Mouse (Mus musculus) CH12.LX (cell line): ENCODE measurements around the gene Huwe1. TPM values are rescaled to one million over a fixed set of nuclear protein-coding genes. Genes with fewer than 3 reads are reported as not detected.

Experiments used
- DNase-seq: peaks from one replicate; pipeline ENCODE4 v3.0.0-alpha.2; 2013; ENCODE audit errors: extremely low read depth
- H3K27ac ChIP-seq: 2 replicates; pipeline ENCODE4 v1.5.1; 2012; ENCODE audit warnings: low read depth, mild to moderate bottlenecking, control low read depth, moderate library complexity; ENCODE audit not compliant: insufficient read depth
- H3K27me3 ChIP-seq: replicated peaks from 2 replicates; pipeline ENCODE3; 2012; ENCODE audit warnings: inconsistent platforms
- H3K36me3 ChIP-seq, 2 experiments: replicated peaks in 1 of 2; 2 replicates each; pipeline versions ENCODE3 to v1.6.1; 2012; ENCODE audit warnings: inconsistent platforms in 1 of 2, low read length in 1 of 2, mild to moderate bottlenecking in 1 of 2, mixed read lengths in 1 of 2, moderate library complexity in 1 of 2; ENCODE audit not compliant: control insufficient read depth in 1 of 2, insufficient read depth in 1 of 2
- H3K4me1 ChIP-seq, 2 experiments: 2 replicates each; pipeline ENCODE4 v1.6.1; 2012; ENCODE audit warnings: inconsistent platforms in 1 of 2, moderate library complexity in 1 of 2; ENCODE audit not compliant: insufficient read depth in 2 of 2, control insufficient read depth in 1 of 2
- H3K4me2 ChIP-seq: 2 replicates; pipeline ENCODE4 v1.6.1; 2012; ENCODE audit warnings: low read depth, mild to moderate bottlenecking, control low read depth; ENCODE audit not compliant: poor library complexity, insufficient read depth, severe bottlenecking
- H3K4me3 ChIP-seq, 3 experiments: fragments of 150-350 bp in 1 of 3; sonication (generic) in 1 of 3; replicated peaks in 1 of 3; 2 replicates each; pipeline versions ENCODE3 to v1.5.1; 2011 to 2012; ENCODE audit warnings: low read depth in 2 of 3, low read length in 2 of 3, mild to moderate bottlenecking in 2 of 3, moderate library complexity in 2 of 3, control low read depth in 1 of 3, improper control_type of control experiment in 1 of 3, inconsistent platforms in 1 of 3, mixed read lengths in 1 of 3; ENCODE audit not compliant: poor library complexity in 1 of 3
- H3K79me2 ChIP-seq: replicated peaks from 2 replicates; pipeline ENCODE4 v1.6.1; 2012; ENCODE audit warnings: mild to moderate bottlenecking, moderate library complexity; ENCODE audit not compliant: control insufficient read depth, poor library complexity, insufficient read depth, severe bottlenecking; ENCODE audit errors: extremely low read depth
- H3K9ac ChIP-seq: 2 replicates; pipeline ENCODE4 v1.6.1; 2012; ENCODE audit warnings: low read depth, mild to moderate bottlenecking, control low read depth, moderate library complexity; ENCODE audit not compliant: insufficient read depth
- H3K9me3 ChIP-seq: replicated peaks from 2 replicates; pipeline ENCODE3; 2012; ENCODE audit warnings: low read length, inconsistent platforms, mixed read lengths
- BHLHE40 ChIP-seq: IDR thresholded peaks from 2 replicates; pipeline ENCODE4 v1.6.1; 2011; ENCODE audit warnings: mild to moderate bottlenecking, low read depth, low read length, improper control_type of control experiment
- CHD1 ChIP-seq: IDR thresholded peaks from 2 replicates; pipeline ENCODE4 v1.6.1; 2012; ENCODE audit warnings: low read depth, low read length, improper control_type of control experiment, inconsistent platforms
- CHD2 ChIP-seq: IDR thresholded peaks from 2 replicates; pipeline ENCODE4 v1.6.1; 2011; ENCODE audit warnings: low read length, improper control_type of control experiment
- CTCF ChIP-seq, 2 experiments: IDR thresholded peaks in 1 of 2; conservative IDR thresholded peaks in 1 of 2; 2 replicates each; pipeline ENCODE4 v1.5.1; 2011 to 2012; ENCODE audit warnings: low read depth in 2 of 2, low read length in 2 of 2, improper control_type of control experiment in 1 of 2, inconsistent platforms in 1 of 2, mild to moderate bottlenecking in 1 of 2, moderate library complexity in 1 of 2
- E2F4 ChIP-seq: IDR thresholded peaks from 2 replicates; pipeline ENCODE4 v1.6.1; 2011; ENCODE audit warnings: low read depth, low read length, improper control_type of control experiment; ENCODE audit not compliant: insufficient replicate concordance
- ELF1 ChIP-seq: IDR thresholded peaks from 2 replicates; pipeline ENCODE4 v1.6.1; 2014; ENCODE audit warnings: low read depth, mild to moderate bottlenecking, inconsistent platforms, low read length, improper control_type of control experiment
- EP300 ChIP-seq: IDR thresholded peaks from 2 replicates; pipeline ENCODE4 v1.6.1; 2011; ENCODE audit warnings: low read length, improper control_type of control experiment
- ETS1 ChIP-seq: conservative IDR thresholded peaks from 2 replicates; pipeline ENCODE4 v1.6.1; 2012; ENCODE audit warnings: low read depth, mild to moderate bottlenecking, inconsistent platforms, low read length, improper control_type of control experiment, moderate library complexity
- HCFC1 ChIP-seq: IDR thresholded peaks from 2 replicates; pipeline ENCODE4 v1.6.1; 2012; ENCODE audit warnings: low read depth, mild to moderate bottlenecking, inconsistent platforms, low read length, improper control_type of control experiment
- JUND ChIP-seq: conservative IDR thresholded peaks from 2 replicates; pipeline ENCODE4 v1.6.1; 2011; ENCODE audit warnings: low read depth, low read length, improper control_type of control experiment
- KAT2A ChIP-seq: IDR thresholded peaks from 2 replicates; pipeline ENCODE4 v1.6.1; 2012; ENCODE audit warnings: low read length, improper control_type of control experiment, inconsistent platforms; ENCODE audit not compliant: insufficient replicate concordance
- MAFK ChIP-seq: IDR thresholded peaks from 2 replicates; pipeline ENCODE4 v1.6.1; 2011; ENCODE audit warnings: low read length, improper control_type of control experiment; ENCODE audit not compliant: insufficient replicate concordance
- MAX ChIP-seq: IDR thresholded peaks from 2 replicates; pipeline ENCODE4 v1.6.1; 2011; ENCODE audit warnings: low read length, improper control_type of control experiment
- MAZ ChIP-seq: IDR thresholded peaks from 2 replicates; pipeline ENCODE4 v1.6.1; 2012; ENCODE audit warnings: low read depth, mild to moderate bottlenecking, inconsistent platforms, low read length, improper control_type of control experiment, moderate library complexity
- MEF2A ChIP-seq: IDR thresholded peaks from 2 replicates; pipeline ENCODE4 v1.6.1; 2014; ENCODE audit warnings: low read depth, mild to moderate bottlenecking, inconsistent platforms, low read length, improper control_type of control experiment, borderline replicate concordance
- MXI1 ChIP-seq: IDR thresholded peaks from 2 replicates; pipeline ENCODE4 v1.6.1; 2011; ENCODE audit warnings: mild to moderate bottlenecking, low read depth, low read length, improper control_type of control experiment
- NELFE ChIP-seq: IDR thresholded peaks from 2 replicates; pipeline ENCODE4 v1.6.1; 2011; ENCODE audit warnings: low read depth, low read length, improper control_type of control experiment
- NRF1 ChIP-seq: IDR thresholded peaks from 2 replicates; pipeline ENCODE4 v1.6.1; 2014; ENCODE audit warnings: low read depth, mild to moderate bottlenecking, inconsistent platforms, low read length, improper control_type of control experiment, moderate library complexity
- POLR2A ChIP-seq: IDR thresholded peaks from 2 replicates; pipeline ENCODE4 v1.6.1; 2011; ENCODE audit warnings: low read depth, mild to moderate bottlenecking, improper control_type of control experiment, low read length
- POLR2AphosphoS2 ChIP-seq: IDR thresholded peaks from 2 replicates; pipeline ENCODE4 v1.6.1; 2011; ENCODE audit warnings: low read depth, low read length, improper control_type of control experiment
- RAD21 ChIP-seq: IDR thresholded peaks from 2 replicates; pipeline ENCODE4 v1.6.1; 2011; ENCODE audit warnings: low read depth, mild to moderate bottlenecking, low read length, improper control_type of control experiment, moderate library complexity
- SMC3 ChIP-seq: IDR thresholded peaks from 2 replicates; pipeline ENCODE4 v1.6.1; 2011; ENCODE audit warnings: low read depth, low read length, improper control_type of control experiment
- TBP ChIP-seq: conservative IDR thresholded peaks from 2 replicates; pipeline ENCODE4 v1.6.1; 2011; ENCODE audit warnings: low read depth, low read length, improper control_type of control experiment
- TCF12 ChIP-seq: IDR thresholded peaks from 2 replicates; pipeline ENCODE4 v1.6.1; 2014; ENCODE audit warnings: low read depth, mild to moderate bottlenecking, inconsistent platforms, low read length, improper control_type of control experiment
- UBTF ChIP-seq: IDR thresholded peaks from 2 replicates; pipeline ENCODE4 v1.6.1; 2012; ENCODE audit warnings: low read depth, mild to moderate bottlenecking, inconsistent platforms, low read length, improper control_type of control experiment, moderate library complexity
- USF1 ChIP-seq: IDR thresholded peaks from 2 replicates; pipeline ENCODE4 v1.6.1; 2014; ENCODE audit warnings: low read depth, mild to moderate bottlenecking, inconsistent platforms, low read length, improper control_type of control experiment
- ZC3H11A ChIP-seq: IDR thresholded peaks from 2 replicates; pipeline ENCODE4 v1.6.1; 2012; ENCODE audit warnings: low read depth, mild to moderate bottlenecking, inconsistent platforms, low read length, improper control_type of control experiment
- ZKSCAN1 ChIP-seq: IDR thresholded peaks from 2 replicates; pipeline ENCODE4 v1.6.1; 2012; ENCODE audit warnings: low read depth, inconsistent platforms, low read length, improper control_type of control experiment, borderline replicate concordance
- dilution Hi-C: fragments of 300-500 bp; cut with MboI; formaldehyde crosslinking; loops from 2 replicates; pipeline ENCODE4 v1.14.3; 2020; ENCODE audit warnings: low sequenced_read_pairs; ENCODE audit not compliant: extremely low pct_unique_long_range_greater_than_20kb, extremely low pct_ligation_motif_present
- in situ Hi-C: fragments of 300-500 bp; cut with MboI; formaldehyde crosslinking; loops from 3 replicates; pipeline ENCODE4 v1.14.3; 2019; ENCODE audit warnings: low sequenced_read_pairs, low pct_ligation_motif_present, low pct_unique_long_range_greater_than_20kb, mixed read lengths
- polyA plus RNA-seq: library from polyadenylated mRNA; unstranded; fragments of >175 nt; gene quantifications from 2 replicates; pipeline ENCODE4 v1.2.1, GENCODE M21; 2012; ENCODE audit warnings: low read depth; ENCODE audit not compliant: insufficient read length
- total RNA-seq, 2 experiments: library from RNA; depleted of rRNA; stranded (reverse); fragments of 300-350 nt in 1 of 2; fragments of >200 nt in 1 of 2; gene quantifications; 2 replicates each; pipeline ENCODE4 v1.2.3; 2012 to 2014

Huwe1 gene
- 111 and 113 TPM in 2 replicates for total RNA-seq (2012; rRNA removed)
- total RNA-seq (2014; rRNA removed), result 35.6 and 38.4 TPM in 2 replicates
- 161 and 189 TPM in 2 replicates for polyA plus RNA-seq

DNA sequence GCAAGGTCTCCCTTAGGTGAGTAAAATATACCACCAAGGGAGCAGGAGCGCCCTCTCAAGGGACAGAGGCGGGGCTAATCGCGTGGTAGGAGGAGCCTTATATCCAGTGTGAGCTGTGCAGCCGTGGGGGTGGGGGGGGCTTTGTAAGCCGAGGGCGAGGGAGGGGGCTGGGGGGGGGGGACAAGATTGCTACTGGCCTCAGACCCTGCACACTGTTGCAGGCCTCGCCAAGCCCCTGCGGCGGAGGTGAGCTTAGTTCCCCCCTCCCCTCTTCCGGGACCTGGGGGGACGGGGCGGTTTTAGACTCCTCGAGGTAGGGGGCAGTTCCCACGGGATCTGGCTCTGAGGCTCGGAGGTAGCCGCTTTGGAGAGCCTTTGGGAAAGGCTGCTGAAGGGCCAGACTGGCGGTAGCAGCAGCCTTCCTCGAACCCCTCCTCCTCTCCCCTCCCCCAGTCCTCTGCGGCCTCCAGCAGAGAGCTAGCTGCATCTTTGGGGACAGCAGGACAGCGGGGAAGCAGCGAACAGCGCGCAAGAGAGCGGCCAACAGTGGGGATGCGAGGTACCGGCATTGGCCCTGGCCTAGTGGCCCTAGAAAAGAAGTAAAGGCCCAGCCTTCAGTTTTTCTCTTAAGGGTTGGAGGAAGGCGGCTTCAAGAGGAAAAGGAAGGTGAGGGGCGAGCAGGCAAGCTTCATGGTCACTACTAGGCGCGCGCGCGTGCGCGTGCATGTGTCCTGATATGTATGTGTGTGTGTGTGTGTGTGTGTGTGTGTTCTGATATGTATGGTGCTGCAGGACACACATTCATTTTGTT, at the start of gene Huwe1:
TSS of gene Huwe1 (plus strand) at position 107 of the 811 bp plus-strand sequence.
- peak within 1 kb of the TSS; percentile 66 for H3K9ac ChIP-seq
- H3K79me2 ChIP-seq, result peaks cover 16% of the 10 kb centered on the region
- dilution Hi-C loops (no loop called here), in situ Hi-C loops (no loop called here)
- peaks cover 3 to 5% of the 10 kb centered on the region in 2 experiments for H3K36me3 ChIP-seq
- peak within 1 kb of the TSS; percentile 1; the same call in 1 of the 2 replicates for H3K4me2 ChIP-seq
- H3K27ac ChIP-seq, result peak within 1 kb of the TSS; percentile 65
- TF ChIP-seq MAZ (0 out of 2 replicates have a peak, but pooled peaks have one; percentile 27), NELFE (0 out of 2 replicates have a peak, but pooled peaks have one; percentile 19), SMC3 (0 out of 2 replicates have a peak, but pooled peaks have one; percentile 5), MXI1 (no peak), ZKSCAN1 (no peak), CTCF (conservative IDR thresholded peaks at IDR 0.05 in 1 of 2, IDR thresholded peaks at IDR 0.05 in 1 of 2; ENCODE audit: low read depth in 2 of 2, low read length in 2 of 2) (peak in 1 of 2 experiments; percentile 17; a peak in 1 of 4 replicates), CHD2 (peak; percentile 86), NRF1 (peak; percentile 77), TCF12 (0 out of 2 replicates have a peak, but pooled peaks have one; percentile 12)
- TF ChIP-seq, all 38 proteins: peak for 7
- DNase-seq, result peak; percentile 71
- Histone ChIP-seq H3K4me3 (peak within 1 kb of the TSS; percentile 60 to 61 (median 60)), H3K9me3 (no peaks in the 10 kb centered on the region), H3K27me3 (no peaks in the 10 kb centered on the region), H3K4me1 (no peaks in the 10 kb centered on the region; a peak in 1 of 4 replicates)

DNA sequence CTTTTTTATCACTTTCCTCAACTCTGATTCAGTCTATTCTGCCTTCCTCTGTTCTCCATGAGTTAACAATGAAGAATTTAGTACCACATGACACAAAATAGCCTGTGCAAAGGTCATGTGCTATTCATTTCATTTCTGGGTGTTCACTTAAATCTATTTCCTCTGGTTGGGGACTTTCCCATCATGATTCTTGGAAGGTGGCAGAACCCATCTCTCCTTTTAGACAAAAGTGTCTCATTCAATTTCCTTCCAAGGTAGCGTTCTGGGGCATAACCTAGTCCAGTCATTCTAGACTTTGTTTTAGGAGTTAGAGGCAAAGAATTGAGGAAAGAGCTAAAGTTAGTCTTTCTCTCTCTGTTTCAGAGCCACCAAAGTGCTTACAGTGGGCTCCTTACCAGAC, 20.3 kb upstream of the Huwe1 start:
- Histone ChIP-seq H3K4me1 (peaks cover 0 to 6% of the 10 kb centered on the region in 2 experiments; a peak in 2 of 4 replicates), H3K4me2 (peak overlapping the region; percentile 21; the same call in 1 of the 2 replicates), H3K27me3 (no peaks in the 10 kb centered on the region), H3K9ac (peak overlapping the region; percentile 60), H3K36me3 (no peaks in the 10 kb centered on the region), H3K9me3 (no peaks in the 10 kb centered on the region), H3K79me2 (0 out of 2 replicates have a peak, but pooled peaks cover 6% of the 10 kb centered on the region), H3K4me3 (peak overlapping the region; percentile 46 to 75 (median 47)), H3K27ac (peak overlapping the region; percentile 94)
- dilution Hi-C loops, result no loop called here
- peak; percentile 77 for DNase-seq
- in situ Hi-C loops, result no loop called here
- TF ChIP-seq ETS1 (peak; percentile 24; the same call in 1 of the 2 replicates), KAT2A (no peak), SMC3 (no peak), TBP (peak; percentile 79), HCFC1 (no peak), MEF2A (peak; percentile 69; the same call in 1 of the 2 replicates), BHLHE40 (peak; percentile 68), ZKSCAN1 (no peak), NRF1 (no peak), POLR2A (0 out of 2 replicates have a peak, but pooled peaks have one; percentile 32), CHD1 (0 out of 2 replicates have a peak, but pooled peaks have one; percentile 25), USF1 (peak; percentile 39; the same call in 1 of the 2 replicates), RAD21 (no peak; the same call in 1 of the 2 replicates), POLR2AphosphoS2 (0 out of 2 replicates have a peak, but pooled peaks have one; percentile 39), ELF1 (no peak), ZC3H11A (no peak), UBTF (no peak), MAX (0 out of 2 replicates have a peak, but pooled peaks have one; percentile 41), JUND (peak; percentile 28; the same call in 1 of the 2 replicates), NELFE (peak; percentile 61), EP300 (peak; percentile 65), MAFK (0 out of 2 replicates have a peak, but pooled peaks have one; percentile 28), E2F4 (no peak), TCF12 (0 out of 2 replicates have a peak, but pooled peaks have one; percentile 32)
